Mouse (Mus musculus) kidney, embryonic 14.5 days (tissue): ENCODE measurements around the gene BC049715. TPM values are rescaled to one million over a fixed set of nuclear protein-coding genes. Genes with fewer than 3 reads are reported as not detected.

ENCODE experiments used
- ATAC-seq: fragments of 200-750 bp; cut with Nextera tagmentation; 2 replicates; pipeline ENCODE4 v1.8.0; 2017; ENCODE audit warnings: moderate number of reproducible peaks, mild to moderate bottlenecking, moderate TSS enrichment, moderate library complexity; ENCODE audit not compliant: low FRiP score, low TSS enrichment
- H3K27ac ChIP-seq: fragments of 300-500 bp; sonication (generic); 2 replicates; pipeline ENCODE4 v1.5.1; 2014; ENCODE audit warnings: low read depth, mild to moderate bottlenecking, low read length, moderate library complexity, mixed read lengths
- H3K27me3 ChIP-seq: fragments of 300-500 bp; sonication (generic); 2 replicates; pipeline ENCODE4 v1.6.1; 2014; ENCODE audit warnings: mild to moderate bottlenecking, low read length; ENCODE audit not compliant: control insufficient read depth, insufficient read depth
- H3K36me3 ChIP-seq: fragments of 300-500 bp; sonication (generic); 2 replicates; pipeline ENCODE4 v1.6.1; 2014; ENCODE audit warnings: low read length, mixed read lengths; ENCODE audit not compliant: control insufficient read depth, insufficient read depth
- H3K4me1 ChIP-seq: fragments of 300-500 bp; sonication (generic); 2 replicates; pipeline ENCODE4 v1.6.1; 2014; ENCODE audit warnings: low read length, mixed read lengths; ENCODE audit not compliant: control insufficient read depth, insufficient read depth
- H3K4me2 ChIP-seq: fragments of 300-500 bp; sonication (generic); replicated peaks from 2 replicates; pipeline ENCODE4 v1.6.1; 2014; ENCODE audit warnings: low read depth, mild to moderate bottlenecking, low read length
- H3K4me3 ChIP-seq: fragments of 300-500 bp; sonication (generic); 2 replicates; pipeline ENCODE4 v1.5.1; 2014; ENCODE audit warnings: mild to moderate bottlenecking, low read length
- H3K9ac ChIP-seq: fragments of 300-500 bp; sonication (generic); 2 replicates; pipeline ENCODE4 v1.6.1; 2014; ENCODE audit warnings: low read depth, mild to moderate bottlenecking, low read length, moderate library complexity
- H3K9me3 ChIP-seq: fragments of 300-500 bp; sonication (generic); 2 replicates; pipeline ENCODE4 v1.6.1; 2016; ENCODE audit warnings: low read length; ENCODE audit not compliant: control insufficient read depth
- WGBS: fragments of 180-500 bp; shearing (Covaris S2); extraction: QIAGEN DNeasy Blood & Tissue Kit; methylation state at CpG from one replicate; pipeline ENCODE4 v1.1.7; 2014; 5-methylcytosine and 5-hydroxymethylcytosine counted together
- polyA plus RNA-seq: library from polyadenylated mRNA; unstranded; fragments of >200 nt; fragmentation: Nextera tagmentation; extraction: Ambion mirVana; gene quantifications from 2 replicates; pipeline ENCODE4 v1.2.1, GENCODE M21; 2014

BC049715 gene
- polyA plus RNA-seq, 1 experiment from 2014 or later = 1.9 TPM

GRCm38 (mm10) chr6:136816826-136817225, 10.6 kb upstream of the BC049715 start:
- H3K36me3 ChIP-seq = peaks cover 94% of the 10 kb centered on the region
- no peak overlapping the region for H3K4me2 ChIP-seq
- H3K4me1 ChIP-seq = no peaks in the 10 kb centered on the region
- no peaks in the 10 kb centered on the region for H3K9me3 ChIP-seq
- no peak overlapping the region for H3K4me3 ChIP-seq
- no peak overlapping the region for H3K27ac ChIP-seq
- H3K27me3 ChIP-seq = no peaks in the 10 kb centered on the region
- H3K9ac ChIP-seq = no peak overlapping the region
- 91% methylated on average over 21 of the region's 21 CpGs for WGBS
- ATAC-seq = no peak

- H3K4me1 ChIP-seq = no peaks in the 10 kb centered on the region
- WGBS = 93% methylated on average over 3 of the region's 3 CpGs
- peaks cover 94% of the 10 kb centered on the region for H3K36me3 ChIP-seq
- ATAC-seq = no peak
- no peaks in the 10 kb centered on the region for H3K9me3 ChIP-seq
- no peak overlapping the region for H3K9ac ChIP-seq
- H3K27ac ChIP-seq = no peak overlapping the region
- H3K27me3 ChIP-seq = no peaks in the 10 kb centered on the region
- H3K4me2 ChIP-seq = no peak overlapping the region
- no peak overlapping the region for H3K4me3 ChIP-seq
Observed at GRCm38 (mm10) chr6:136817549-136817948, 9.9 kb upstream of the BC049715 start.

- no peak overlapping the region for H3K27ac ChIP-seq
- H3K9me3 ChIP-seq = no peaks in the 10 kb centered on the region
- ATAC-seq = no peak
- no peaks in the 10 kb centered on the region for H3K27me3 ChIP-seq
- peaks cover 95% of the 10 kb centered on the region for H3K36me3 ChIP-seq
- 98% methylated on average over 21 of the region's 21 CpGs for WGBS
- H3K4me1 ChIP-seq = no peaks in the 10 kb centered on the region
- H3K4me2 ChIP-seq = no peak overlapping the region
- no peak overlapping the region for H3K4me3 ChIP-seq
- H3K9ac ChIP-seq = no peak overlapping the region
Observed at GRCm38 (mm10) chr6:136820381-136820780, 7.0 kb upstream of the BC049715 start.

DNA sequence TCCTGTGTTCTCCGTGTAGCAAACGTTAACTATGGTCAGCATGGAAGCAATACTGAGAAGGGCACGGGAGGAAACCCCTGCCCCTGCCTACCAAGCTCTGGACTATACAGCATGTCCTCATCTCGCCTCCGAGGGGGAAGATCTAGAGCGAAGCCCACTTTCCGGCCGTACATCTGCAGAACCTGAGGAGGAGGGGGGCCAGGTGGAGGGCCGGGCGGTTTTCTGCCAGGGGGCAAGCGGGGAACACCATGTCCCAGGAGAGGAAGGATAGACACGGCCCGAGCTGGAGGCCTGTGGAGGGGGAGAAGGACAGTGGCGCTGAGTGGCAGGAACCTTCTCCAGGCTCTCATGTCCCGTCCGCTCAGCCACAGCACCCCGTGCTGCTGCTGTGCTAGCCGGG, 6.3 kb upstream of the BC049715 start:
- H3K27me3 ChIP-seq = no peaks in the 10 kb centered on the region
- no peak overlapping the region for H3K9ac ChIP-seq
- H3K4me2 ChIP-seq = no peak overlapping the region
- no peak overlapping the region for H3K4me3 ChIP-seq
- H3K4me1 ChIP-seq = no peaks in the 10 kb centered on the region
- no peaks in the 10 kb centered on the region for H3K9me3 ChIP-seq
- WGBS = 94% methylated on average over 17 of the region's 18 CpGs
- H3K27ac ChIP-seq = no peak overlapping the region
- ATAC-seq = no peak
- peaks cover 93% of the 10 kb centered on the region for H3K36me3 ChIP-seq

GRCm38 (mm10) chr6:136824987-136825386, 2.4 kb upstream of the BC049715 start:
- H3K4me3 ChIP-seq = no peak overlapping the region
- no peak overlapping the region for H3K4me2 ChIP-seq
- peaks cover 54% of the 10 kb centered on the region for H3K36me3 ChIP-seq
- no peak overlapping the region for H3K27ac ChIP-seq
- ATAC-seq = no peak
- WGBS = 92% methylated on average over 8 of the region's 8 CpGs
- H3K9me3 ChIP-seq = no peaks in the 10 kb centered on the region
- H3K4me1 ChIP-seq = 0 out of 2 replicates have a peak, but pooled peaks cover 3% of the 10 kb centered on the region
- H3K27me3 ChIP-seq = no peaks in the 10 kb centered on the region
- no peak overlapping the region for H3K9ac ChIP-seq

DNA sequence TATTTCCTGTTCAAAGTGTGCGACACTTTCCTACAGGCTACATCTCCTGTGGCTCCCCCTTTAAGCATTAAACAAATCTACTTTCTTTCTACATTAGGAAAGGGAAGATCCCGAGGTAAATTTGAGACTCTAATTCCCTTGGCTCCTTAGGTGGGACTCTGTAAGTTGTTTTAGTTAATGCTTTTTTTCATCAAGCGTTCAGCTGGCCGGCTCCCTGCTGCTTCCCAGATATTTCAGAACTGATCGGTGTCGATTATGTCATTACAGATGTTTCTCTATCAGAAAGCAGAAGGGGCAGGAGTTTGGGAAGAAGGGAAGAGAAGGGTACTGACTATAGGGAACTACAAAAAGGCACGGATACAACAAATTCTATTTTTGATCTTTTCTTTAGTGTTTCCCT, 310 bp upstream of the BC049715 start:
- Histone ChIP-seq H3K4me2 (peak overlapping the region; percentile 63), H3K27me3 (no peaks in the 10 kb centered on the region), H3K27ac (no peak overlapping the region), H3K9ac (peak overlapping the region; percentile 99), H3K4me3 (peak overlapping the region; percentile 100), H3K9me3 (no peaks in the 10 kb centered on the region), H3K4me1 (0 out of 2 replicates have a peak, but pooled peaks cover 3% of the 10 kb centered on the region), H3K36me3 (peaks cover 33% of the 10 kb centered on the region)
- 13% methylated on average over 7 of the region's 7 CpGs for WGBS
- no peak for ATAC-seq

GRCm38 (mm10) chr6:136827881-136828561, 595 bp downstream of the BC049715 start, which contains the start of gene Wbp11:
TSS of gene Wbp11 (minus strand) at chr6:136828233.
- Histone ChIP-seq H3K27ac (peak within 1 kb of the TSS; percentile 86), H3K4me2 (peak within 1 kb of the TSS; percentile 63), H3K36me3 (peaks cover 24% of the 10 kb centered on the region), H3K9me3 (no peaks in the 10 kb centered on the region), H3K9ac (peak within 1 kb of the TSS; percentile 99), H3K27me3 (no peaks in the 10 kb centered on the region), H3K4me1 (0 out of 2 replicates have a peak, but pooled peaks cover 3% of the 10 kb centered on the region), H3K4me3 (peak within 1 kb of the TSS; percentile 100)
- peak; percentile 100 for ATAC-seq
- under 1% methylated on average over 45 of the region's 45 CpGs for WGBS

GRCm38 (mm10) chr6:136828681-136829080, 1.3 kb downstream of the BC049715 start:
- H3K9me3 ChIP-seq = no peaks in the 10 kb centered on the region
- H3K27me3 ChIP-seq = no peaks in the 10 kb centered on the region
- H3K36me3 ChIP-seq = peaks cover 21% of the 10 kb centered on the region
- H3K4me2 ChIP-seq = peak overlapping the region; percentile 63
- peak overlapping the region; percentile 100 for H3K4me3 ChIP-seq
- ATAC-seq = no peak
- 39% methylated on average over 4 of the region's 4 CpGs for WGBS
- peak overlapping the region; percentile 73; the same call in 1 of the 2 replicates for H3K27ac ChIP-seq
- 0 out of 2 replicates have a peak, but pooled peaks cover 3% of the 10 kb centered on the region for H3K4me1 ChIP-seq
- peak overlapping the region; percentile 59; the same call in 1 of the 2 replicates for H3K9ac ChIP-seq

DNA sequence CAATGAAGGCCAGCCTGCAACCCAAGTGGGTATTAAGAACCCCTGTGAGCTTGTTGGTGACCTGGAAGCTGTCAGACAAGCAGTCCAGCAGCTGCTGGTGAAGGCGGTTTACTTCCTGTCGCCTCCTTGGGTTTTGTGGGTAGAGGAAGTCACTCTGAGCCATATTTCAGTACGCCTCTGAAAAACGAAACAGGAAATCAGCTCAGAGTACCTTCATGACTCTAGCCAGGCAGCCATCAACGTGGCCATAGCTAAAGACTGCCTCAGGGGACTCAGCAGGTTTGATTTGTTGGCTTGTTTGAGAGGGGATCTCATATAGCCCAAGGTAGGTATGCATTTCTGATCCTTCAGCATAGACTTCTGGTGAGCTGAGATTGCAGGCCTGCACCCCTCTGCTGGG, 4.3 kb downstream of the BC049715 start:
- Histone ChIP-seq H3K27ac (no peak overlapping the region), H3K9ac (no peak overlapping the region), H3K27me3 (no peaks in the 10 kb centered on the region), H3K9me3 (no peaks in the 10 kb centered on the region), H3K36me3 (no peaks in the 10 kb centered on the region), H3K4me1 (no peaks in the 10 kb centered on the region), H3K4me2 (no peak overlapping the region), H3K4me3 (no peak overlapping the region)
- 69% methylated on average over 5 of the region's 5 CpGs for WGBS
- ATAC-seq = no peak
